Mouse (Mus musculus): Measurements from ENCODE around the gene Obp1a. TPM values are rescaled to one million over a fixed set of nuclear protein-coding genes. Genes with fewer than 3 reads are reported as not detected.

Obp1a gene
- not detected in 2 replicates for polyA plus RNA-seq (2015; fragmentation: Nextera tagmentation; extraction: Ambion mirVana)

DNA sequence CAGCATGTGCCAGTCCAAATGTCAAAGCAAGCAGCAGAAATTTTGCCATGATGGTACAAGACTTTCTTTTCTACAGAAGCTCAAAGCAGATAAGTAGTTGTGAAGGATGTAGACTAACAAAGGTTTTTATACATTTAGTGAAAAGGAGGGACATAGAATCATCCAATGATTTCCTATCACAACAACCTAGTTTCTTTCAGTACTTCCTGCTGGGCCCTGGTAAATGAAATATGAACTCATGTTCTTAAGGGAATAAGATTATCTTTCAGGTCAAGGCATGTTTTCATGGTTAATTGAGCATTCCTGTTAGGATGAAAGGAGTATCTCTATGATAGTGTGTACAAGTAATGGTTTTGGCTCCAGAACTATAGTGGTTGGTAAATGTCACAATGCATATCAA, at the start of gene Obp1a:
Gene Obp1a, minus strand, starts transcription at position 101 of the 400 bp plus-strand sequence.
- Histone ChIP-seq H3K36me3 (replicated peaks) (no peaks in the 10 kb centered on the region), H3K4me2 (no peak within 1 kb of the TSS), H3K9ac (no peak within 1 kb of the TSS), H3K4me3 (replicated peaks) (no peak within 1 kb of the TSS), H3K9me3 (replicated peaks) (no peaks in the 10 kb centered on the region), H3K27ac (replicated peaks) (no peak within 1 kb of the TSS), H3K4me1 (replicated peaks) (no peaks in the 10 kb centered on the region), H3K27me3 (no peaks in the 10 kb centered on the region)
- ATAC-seq (ENCODE audit: insufficient read depth) = no peak

DNA sequence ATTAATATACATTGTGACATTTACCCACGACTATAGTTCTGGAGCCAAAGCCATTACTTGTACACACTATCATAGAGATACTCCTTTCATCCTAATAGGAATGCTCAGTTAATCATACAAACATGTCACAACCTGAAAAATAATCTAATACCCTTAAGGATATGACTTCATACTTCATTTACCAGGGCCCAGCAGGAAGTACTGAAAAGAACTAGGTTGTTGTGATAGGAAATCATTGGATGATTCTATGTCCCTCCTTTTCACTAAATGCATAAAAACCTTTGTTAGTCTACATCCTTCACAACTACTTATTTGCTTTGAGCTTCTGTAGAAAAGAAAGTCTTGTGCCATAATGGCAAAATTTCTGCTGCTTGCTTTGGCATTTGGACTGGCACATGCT, 34.0 kb upstream of the Obp1a start, which contains the start of gene Gm5938:
Gene Gm5938, plus strand, starts transcription at position 301 of the 400 bp plus-strand sequence.
- ATAC-seq (ENCODE audit: insufficient read depth) = no peak
- Histone ChIP-seq H3K27me3 (no peaks in the 10 kb centered on the region), H3K4me1 (replicated peaks) (no peaks in the 10 kb centered on the region), H3K4me3 (replicated peaks) (no peak within 1 kb of the TSS), H3K9ac (no peak within 1 kb of the TSS), H3K9me3 (replicated peaks) (no peaks in the 10 kb centered on the region), H3K4me2 (no peak within 1 kb of the TSS), H3K36me3 (replicated peaks) (no peaks in the 10 kb centered on the region), H3K27ac (replicated peaks) (no peak within 1 kb of the TSS)
- 25% methylated on average over 1 of the region's 1 CpGs for WGBS (ENCODE audit: insufficient replicate concordance)

Other genes with a start within 250 kb of the Obp1a start
- gene Pbsn, start 237.8 kb downstream of the Obp1a start, polyA plus RNA-seq (2015; fragmentation: Nextera tagmentation; extraction: Ambion mirVana) = not detected in 2 replicates
- not detected in 2 replicates for gene Gm14744, start 226.6 kb downstream of the Obp1a start, polyA plus RNA-seq (2015; fragmentation: Nextera tagmentation; extraction: Ambion mirVana)
- not detected in 2 replicates for gene 5430402E10Rik, start 166.3 kb downstream of the Obp1a start, polyA plus RNA-seq (2015; fragmentation: Nextera tagmentation; extraction: Ambion mirVana)
- gene Gm5938, start 34.1 kb upstream of the Obp1a start, polyA plus RNA-seq (2015; fragmentation: Nextera tagmentation; extraction: Ambion mirVana) = not detected in 2 replicates
- not detected in 2 replicates for gene Obp1b, start 95.4 kb upstream of the Obp1a start, polyA plus RNA-seq (2015; fragmentation: Nextera tagmentation; extraction: Ambion mirVana)
- not detected in 2 replicates for gene Gm14743, start 154.5 kb upstream of the Obp1a start, polyA plus RNA-seq (2015; fragmentation: Nextera tagmentation; extraction: Ambion mirVana)